Mouse (Mus musculus): ENCODE measurements at regions not wholly inside any gene's neighbourhood (a gene's known extent, or its start where the extent isn't known, plus 50 kb on each side); places are given as distances from the start of the nearest gene placed in this dataset.

- DNase-seq (ENCODE audit: low spot score in 2 of 2) = no peak
Measured at GRCm38 (mm10) chr2:80231891-80232290, 60.4 kb upstream of the Prdx6b start.

DNA sequence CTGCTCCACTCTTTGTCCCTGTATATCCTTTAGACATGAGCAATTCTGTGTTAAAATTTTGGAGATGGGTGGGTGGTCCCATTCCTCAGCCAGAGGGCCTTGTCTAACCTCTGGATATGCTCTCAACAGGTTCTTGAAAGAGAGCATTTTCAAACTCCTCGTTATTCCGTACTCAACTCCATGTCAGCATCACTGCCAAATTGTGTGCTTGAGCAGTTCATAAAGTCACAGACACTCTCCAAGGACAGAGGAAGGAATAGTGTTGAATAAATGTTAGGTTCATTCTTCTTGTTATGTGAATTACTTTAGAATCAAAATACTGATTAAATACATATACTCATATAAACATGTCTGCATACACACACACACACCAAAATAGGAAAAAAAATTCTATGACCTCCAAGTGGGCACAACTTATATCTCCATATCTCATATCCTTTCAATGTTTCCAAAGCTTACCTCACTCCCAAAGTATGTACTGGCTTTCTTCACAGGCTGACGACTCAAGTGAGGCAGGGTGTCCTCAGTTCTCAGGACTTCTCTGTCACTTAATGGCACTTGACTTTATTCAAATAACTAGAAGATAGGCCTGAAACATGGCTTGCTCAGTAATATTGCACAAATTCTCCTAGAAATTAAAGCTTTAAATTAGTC is 75.9 kb upstream of the Pde1a start:
- no peak for DNase-seq (ENCODE audit: low spot score in 2 of 2)

- no peak for DNase-seq (ENCODE audit: low spot score in 2 of 2)
Measured at GRCm38 (mm10) chr2:80203486-80203885, 74.2 kb upstream of the Pde1a start.

DNA sequence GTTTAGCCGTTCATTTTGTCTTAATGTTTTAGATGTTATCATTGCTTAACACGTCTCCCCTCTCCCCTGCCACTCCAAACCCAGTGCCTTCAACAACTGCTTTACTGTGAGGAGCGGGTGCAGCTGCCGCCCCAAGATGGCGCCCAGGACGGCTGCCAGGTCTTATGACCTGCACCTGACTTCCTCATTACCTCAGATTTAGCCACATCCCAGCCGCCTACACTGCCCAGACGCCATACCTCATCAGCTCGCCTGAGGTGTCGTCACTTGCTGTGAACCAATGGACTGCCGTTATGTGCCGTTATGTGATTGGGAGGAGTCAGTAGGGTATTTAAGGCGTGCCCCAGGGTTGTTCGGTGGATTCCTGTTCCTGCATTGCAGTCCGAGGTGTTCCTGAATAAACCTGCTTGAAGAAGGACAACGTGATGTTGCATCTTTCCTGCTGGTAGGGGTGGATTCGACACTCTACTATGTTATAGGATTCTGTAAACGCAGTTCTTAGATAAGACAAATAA is 66.7 kb upstream of the Pde1a start:
- DNase-seq (ENCODE audit: low spot score in 2 of 2) = no peak

DNA sequence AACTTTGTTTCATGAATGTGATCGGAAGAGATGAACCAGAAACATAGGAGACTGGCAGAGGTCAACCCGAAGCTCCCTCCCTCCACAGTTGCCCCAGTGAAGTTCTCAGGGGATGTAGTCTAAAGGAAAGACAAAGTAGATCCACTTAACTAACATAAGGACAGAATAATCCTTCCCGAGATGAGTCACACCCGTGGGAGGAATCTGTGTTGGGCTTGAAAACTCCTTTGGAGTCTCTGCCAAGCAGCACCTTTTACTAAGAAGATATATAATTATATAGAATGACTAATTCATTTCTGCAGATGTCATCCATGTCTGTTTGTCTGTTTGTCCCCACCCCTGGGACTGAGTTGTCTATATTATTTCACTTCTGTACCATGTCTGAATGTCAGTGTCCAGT is 59.1 kb upstream of the Pde1a start:
- peak in 1 of 2 experiments; percentile 31 for DNase-seq (ENCODE audit: low spot score in 2 of 2)

DNA sequence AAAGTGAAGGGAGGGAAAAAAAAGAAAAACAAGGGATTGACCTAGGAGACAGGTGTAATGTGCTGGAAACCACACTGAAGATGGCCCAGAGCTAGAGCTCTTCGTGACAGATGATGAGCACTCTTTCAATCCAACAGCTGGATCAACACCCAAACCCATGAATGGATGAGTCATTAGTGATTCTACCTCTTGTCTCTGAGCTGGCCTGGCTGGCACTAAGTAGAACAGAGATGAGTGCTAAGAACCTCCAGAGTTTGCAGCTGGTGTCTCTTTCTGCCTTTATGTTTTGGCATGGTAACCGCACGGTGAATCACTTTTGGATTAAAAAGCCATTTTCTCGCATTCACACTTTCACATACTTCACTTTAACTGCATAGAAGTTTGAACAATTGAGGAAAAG is 57.6 kb upstream of the Pde1a start:
- DNase-seq (ENCODE audit: low spot score in 2 of 2) = no peak

All from frontal cortex, postnatal 25 days (tissue).